Mouse (Mus musculus): Measurements from ENCODE around the gene H2-Aa. TPM values are rescaled to one million over a fixed set of nuclear protein-coding genes. Genes with fewer than 3 reads are reported as not detected.

The H2-Aa gene
- total RNA-seq, 1 experiment from 2014 or later = 21.7 TPM

GRCm38 (mm10) chr17:34263068-34263467, 24.6 kb downstream of the H2-Aa start:
- peak; percentile 75 for DNase-seq

GRCm38 (mm10) chr17:34261502-34261901, 26.1 kb downstream of the H2-Aa start:
- peak; percentile 85 for DNase-seq

- no peak for DNase-seq
Observed at GRCm38 (mm10) chr17:34260551-34260950, 27.1 kb downstream of the H2-Aa start.

GRCm38 (mm10) chr17:34257594-34258375, 29.8 kb downstream of the H2-Aa start, which contains the start of gene H2-Ab1:
H2-Ab1 (plus strand) TSS chr17:34257689.
- DNase-seq = peak; percentile 86

- no peak for DNase-seq
Observed at GRCm38 (mm10) chr17:34256501-34256900, 31.1 kb downstream of the H2-Aa start.

GRCm38 (mm10) chr17:34251666-34252065, 36.0 kb downstream of the H2-Aa start:
- no peak for DNase-seq

- peak; percentile 59 for DNase-seq
Observed at GRCm38 (mm10) chr17:34249878-34250277, 37.7 kb downstream of the H2-Aa start.

GRCm38 (mm10) chr17:34249361-34249760, 38.3 kb downstream of the H2-Aa start:
- no peak for DNase-seq

GRCm38 (mm10) chr17:34248764-34249163, 38.9 kb downstream of the H2-Aa start:
- DNase-seq = no peak

GRCm38 (mm10) chr17:34247047-34247446, 40.6 kb downstream of the H2-Aa start:
- no peak for DNase-seq

- no peak for DNase-seq
Observed at GRCm38 (mm10) chr17:34244656-34245055, 43.0 kb downstream of the H2-Aa start.

GRCm38 (mm10) chr17:34240916-34241315, 46.7 kb downstream of the H2-Aa start:
- DNase-seq = no peak

- DNase-seq = no peak
Observed at GRCm38 (mm10) chr17:34240366-34240765, 47.3 kb downstream of the H2-Aa start.

- no peak for DNase-seq
Observed at GRCm38 (mm10) chr17:34239601-34240041, 48.0 kb downstream of the H2-Aa start.

GRCm38 (mm10) chr17:34238706-34239105, 48.9 kb downstream of the H2-Aa start, which contains the start of gene H2-Ob:
H2-Ob (plus strand) TSS chr17:34238903.
- DNase-seq = peak; percentile 58

GRCm38 (mm10) chr17:34237741-34238140, 49.9 kb downstream of the H2-Aa start:
- no peak for DNase-seq

GRCm38 (mm10) chr17:34236691-34237090, 50.9 kb downstream of the H2-Aa start:
- no peak for DNase-seq

- peak; percentile 85 for DNase-seq
Observed at GRCm38 (mm10) chr17:34234926-34235325, 52.7 kb downstream of the H2-Aa start.

Other genes starting within 250 kb of the H2-Aa start
- gene Col11a2, start 248.4 kb downstream of the H2-Aa start, total RNA-seq (2021) = 1.1 and 2.6 TPM in 2 replicates
- gene H2-Oa, start 195.5 kb downstream of the H2-Aa start, total RNA-seq (2021) = 0.33 and 4.1 TPM in 2 replicates
- 8.0 and 18.8 TPM in 2 replicates for gene H2-DMa, start 168.3 kb downstream of the H2-Aa start, total RNA-seq (2021)
- gene Brd2, start 165.2 kb downstream of the H2-Aa start, total RNA-seq (2021) = 198 and 203 TPM in 2 replicates
- 2.7 and 17.0 TPM in 2 replicates for gene H2-DMb2, start 144.5 kb downstream of the H2-Aa start, total RNA-seq (2021)
- gene H2-DMb1, start 134.8 kb downstream of the H2-Aa start, total RNA-seq (2021) = 3.6 and 8.3 TPM in 2 replicates
- gene Tap1, start 100.3 kb downstream of the H2-Aa start, total RNA-seq (2021) = 11.1 and 20.4 TPM in 2 replicates
- 6.9 and 12.2 TPM in 2 replicates for gene Psmb9, start 100.1 kb downstream of the H2-Aa start, total RNA-seq (2021)
- 21.0 and 33.6 TPM in 2 replicates for gene Psmb8, start 90.1 kb downstream of the H2-Aa start, total RNA-seq (2021)
- gene Tap2, start 84.3 kb downstream of the H2-Aa start, total RNA-seq (2021) = 33.2 and 34.9 TPM in 2 replicates
- gene H2-Ob, start 48.9 kb downstream of the H2-Aa start, total RNA-seq (2021) = 1.3 and 16.6 TPM in 2 replicates
- 19.8 and 71.0 TPM in 2 replicates for gene H2-Ab1, start 30.1 kb downstream of the H2-Aa start, total RNA-seq (2021)
- gene H2-Eb1, start 18.0 kb upstream of the H2-Aa start, total RNA-seq (2021) = 22.8 and 92.3 TPM in 2 replicates
- gene H2-Eb2, start 37.8 kb upstream of the H2-Aa start, total RNA-seq (2021) = 1.1 TPM in 1 of 2 replicates, not detected in the other
- 0.26 and 0.64 TPM in 2 replicates for gene Btnl2, start 67.0 kb upstream of the H2-Aa start, total RNA-seq (2021)
- 0.23 TPM in 1 of 2 replicates, not detected in the other for gene Btnl1, start 89.3 kb upstream of the H2-Aa start, total RNA-seq (2021)
- 1.2 and 2.4 TPM in 2 replicates for gene BC051142, start 111.0 kb upstream of the H2-Aa start, total RNA-seq (2021)
- gene Btnl4, start 189.5 kb upstream of the H2-Aa start, total RNA-seq (2021) = not detected in 2 replicates
- gene Btnl6, start 229.5 kb upstream of the H2-Aa start, total RNA-seq (2021) = not detected in 2 replicates